Mouse (Mus musculus) adrenal gland, adult (tissue): ENCODE measurements around the gene Atp13a5.

ENCODE experiments used
- DNase-seq, 2 experiments: peaks; one replicate each; pipeline ENCODE4 v3.0.0; 2022 to 2023; ENCODE audit warnings: low spot score in 1 of 2; ENCODE audit not compliant: inconsistent age in 2 of 2

The Atp13a5 gene

GRCm38 (mm10) chr16:29378458-29378857, at the start of gene Atp13a5:
Atp13a5 (minus strand) TSS chr16:29378732.
- no peak for DNase-seq

- no peak for DNase-seq
Observed at GRCm38 (mm10) chr16:29414822-29415221, 36.3 kb upstream of the Atp13a5 start.

- no peak for DNase-seq
Observed at GRCm38 (mm10) chr16:29407319-29407718, 28.8 kb upstream of the Atp13a5 start.

- DNase-seq: peak in 1 of 2 experiments; percentile 22
Observed at GRCm38 (mm10) chr16:29399079-29399478, 20.5 kb upstream of the Atp13a5 start.

GRCm38 (mm10) chr16:29384781-29385180, 6.2 kb upstream of the Atp13a5 start:
- no peak for DNase-seq

- DNase-seq: no peak
Observed at GRCm38 (mm10) chr16:29374636-29375035, 3.9 kb downstream of the Atp13a5 start.

GRCm38 (mm10) chr16:29331351-29332044, 47.0 kb downstream of the Atp13a5 start:
- DNase-seq: no peak

- DNase-seq: no peak
Observed at GRCm38 (mm10) chr16:29330948-29331347, 47.6 kb downstream of the Atp13a5 start.

GRCm38 (mm10) chr16:29329213-29329612, 49.3 kb downstream of the Atp13a5 start:
- DNase-seq: no peak

GRCm38 (mm10) chr16:29327910-29328309, 50.6 kb downstream of the Atp13a5 start:
- DNase-seq: no peak

- DNase-seq: no peak
Observed at GRCm38 (mm10) chr16:29325233-29325919, 53.2 kb downstream of the Atp13a5 start.

GRCm38 (mm10) chr16:29320717-29321116, 57.8 kb downstream of the Atp13a5 start:
- DNase-seq: no peak

- DNase-seq: peak in 1 of 2 experiments; percentile 53
Observed at GRCm38 (mm10) chr16:29315391-29315790, 63.1 kb downstream of the Atp13a5 start.

- DNase-seq: no peak
Observed at GRCm38 (mm10) chr16:29314991-29315390, 63.5 kb downstream of the Atp13a5 start.

- DNase-seq: no peak
Observed at GRCm38 (mm10) chr16:29297555-29298021, 80.9 kb downstream of the Atp13a5 start.

- no peak for DNase-seq
Observed at GRCm38 (mm10) chr16:29280691-29281090, 97.8 kb downstream of the Atp13a5 start.

- no peak for DNase-seq
Observed at GRCm38 (mm10) chr16:29254325-29254724, 124.2 kb downstream of the Atp13a5 start.

- no peak for DNase-seq
Observed at GRCm38 (mm10) chr16:29235951-29236350, 142.6 kb downstream of the Atp13a5 start.

- DNase-seq: no peak
Observed at GRCm38 (mm10) chr16:29216395-29217295, 161.9 kb downstream of the Atp13a5 start.

- peak; percentile 85 to 90 for DNase-seq
Observed at GRCm38 (mm10) chr16:29209605-29210411, 168.7 kb downstream of the Atp13a5 start, which contains the start of gene Hrasls. Hrasls (plus strand) TSS chr16:29209695.
